Mouse (Mus musculus): ENCODE measurements at regions not wholly inside any gene's neighbourhood (a gene's known extent, or its start where the extent isn't known, plus 50 kb on each side); places are given as distances from the start of the nearest gene placed in this dataset.

DNA sequence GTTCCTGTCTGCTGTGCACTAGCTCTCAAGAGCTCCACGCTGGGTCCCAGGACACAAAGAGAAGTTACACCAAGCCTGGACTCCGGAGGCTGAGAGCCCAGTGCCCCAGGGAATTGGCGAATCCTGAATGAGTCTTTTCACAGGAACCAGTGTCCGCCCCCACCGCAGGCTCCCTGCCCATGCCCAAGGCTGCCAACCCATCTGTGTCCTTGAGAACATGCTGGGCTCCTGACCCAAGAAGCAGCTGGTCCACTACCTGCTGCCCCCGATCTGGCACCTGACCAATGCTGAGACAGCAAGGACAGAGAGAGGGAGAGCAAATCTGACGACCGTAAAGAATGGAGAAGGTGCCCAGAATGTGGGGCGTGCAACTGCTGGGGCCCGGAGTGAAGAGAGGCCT lies 85.2 kb upstream of the Cplx2 start:
- no peak for DNase-seq

GRCm38 (mm10) chr13:54286616-54287015 lies 84.5 kb upstream of the Cplx2 start:
- DNase-seq, result no peak

DNA sequence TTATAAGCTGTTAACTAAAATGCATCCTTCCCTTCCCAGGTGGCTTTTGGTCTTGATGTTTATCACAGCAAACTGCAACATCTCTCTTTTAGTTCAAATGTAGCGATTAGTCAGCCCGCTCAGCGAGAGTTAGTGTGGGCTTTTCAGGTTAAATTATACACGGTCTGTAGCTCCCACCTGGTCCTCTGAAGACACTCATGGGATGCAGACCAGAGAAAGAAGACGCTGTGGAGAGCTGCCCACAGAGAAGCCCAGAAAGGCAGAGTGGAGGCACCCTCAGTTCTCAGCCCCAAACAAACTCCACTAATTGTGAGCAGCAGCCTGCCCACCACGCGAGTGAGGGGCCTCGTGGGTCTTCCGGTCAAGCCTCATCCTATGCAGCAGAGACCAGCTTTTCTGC lies 81.1 kb upstream of the Cplx2 start:
- no peak for DNase-seq

- DNase-seq, result no peak
Observed at GRCm38 (mm10) chr13:54292394-54292793, 78.8 kb upstream of the Cplx2 start.

DNA sequence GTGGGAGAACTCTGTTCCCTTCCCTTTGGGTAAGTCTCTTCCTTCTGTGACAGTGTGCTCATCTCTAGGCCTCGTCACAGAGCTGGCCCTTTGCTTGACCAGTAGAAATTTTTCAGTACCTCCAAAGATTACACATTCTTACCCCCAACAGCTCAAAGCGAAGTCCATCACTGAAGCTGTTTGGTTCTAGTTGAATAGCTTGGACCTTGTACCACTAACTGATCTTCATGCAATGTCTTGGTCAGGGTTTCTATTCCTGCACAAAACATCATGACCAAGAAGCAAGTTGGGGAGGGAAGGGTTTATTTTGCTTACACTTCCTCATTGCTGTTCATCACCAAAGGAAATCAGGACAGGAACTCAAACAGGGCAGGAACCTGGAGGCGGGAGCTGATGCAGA lies 78.1 kb upstream of the Cplx2 start:
- DNase-seq, result no peak

GRCm38 (mm10) chr13:54295475-54296259 lies 75.5 kb upstream of the Cplx2 start:
- no peak for DNase-seq

- DNase-seq, result no peak
Observed at GRCm38 (mm10) chr13:54296260-54296555, 74.9 kb upstream of the Cplx2 start.

- DNase-seq, result no peak
Observed at GRCm38 (mm10) chr13:54298851-54299250, 72.3 kb upstream of the Cplx2 start.

DNA sequence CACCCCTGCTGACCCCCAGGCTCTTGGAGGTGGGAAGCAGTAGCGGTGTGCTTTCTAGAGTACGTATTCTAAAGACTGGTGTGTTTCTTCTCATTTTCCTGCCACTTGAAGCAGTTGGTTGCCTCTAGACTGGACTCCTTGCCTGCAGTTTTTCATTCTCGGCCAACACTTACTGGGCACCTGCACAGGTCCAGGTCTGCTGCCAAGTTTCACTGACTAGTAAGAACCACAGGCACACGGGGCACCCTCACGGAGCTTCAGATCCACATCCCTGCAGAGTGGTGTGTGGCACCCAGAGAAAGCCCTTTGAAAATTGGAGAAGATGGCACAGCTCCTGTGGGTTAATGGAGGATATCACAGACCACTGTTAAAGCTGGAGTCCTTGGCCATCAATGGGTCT lies 71.9 kb upstream of the Cplx2 start:
- no peak for DNase-seq

DNA sequence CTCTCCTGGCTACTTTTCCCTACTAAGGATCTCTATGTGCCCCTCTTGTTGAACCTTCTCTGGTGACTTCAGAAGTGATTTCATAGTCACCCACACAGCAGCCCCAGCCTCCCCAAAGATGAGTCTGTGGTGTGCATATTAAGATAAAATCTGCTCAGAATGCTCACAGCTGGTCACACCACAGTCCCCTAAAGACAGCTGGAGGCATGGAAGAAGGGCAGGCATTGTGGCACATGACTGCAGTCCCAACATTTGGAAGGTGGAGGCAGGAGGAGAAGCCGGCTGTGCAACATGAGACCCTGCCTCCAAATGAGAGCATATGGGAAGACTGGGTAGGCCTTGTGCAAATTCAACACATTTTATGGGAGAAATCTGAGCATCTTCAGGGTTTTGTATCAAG lies 70.0 kb upstream of the Cplx2 start:
- no peak for DNase-seq

DNA sequence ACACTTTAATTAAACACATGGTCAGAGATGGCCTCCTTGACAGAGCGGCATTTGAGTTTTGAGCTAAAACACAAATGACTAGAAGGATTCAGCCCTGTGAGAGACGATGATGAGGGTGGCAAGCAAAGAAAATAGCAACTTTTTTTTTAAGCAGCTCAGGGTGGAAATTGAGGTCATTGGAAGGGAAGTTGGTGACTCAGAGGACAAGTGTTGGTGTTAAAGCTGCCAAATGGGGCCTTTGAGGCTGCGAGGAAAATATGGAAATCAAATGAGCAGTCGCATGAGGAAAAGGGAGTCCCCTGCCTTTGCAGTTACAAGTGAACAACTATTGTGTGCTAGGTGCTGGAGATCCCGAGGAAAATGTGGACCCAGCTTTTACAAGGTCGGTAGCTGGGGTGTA lies 69.5 kb upstream of the Cplx2 start:
- no peak for DNase-seq

DNA sequence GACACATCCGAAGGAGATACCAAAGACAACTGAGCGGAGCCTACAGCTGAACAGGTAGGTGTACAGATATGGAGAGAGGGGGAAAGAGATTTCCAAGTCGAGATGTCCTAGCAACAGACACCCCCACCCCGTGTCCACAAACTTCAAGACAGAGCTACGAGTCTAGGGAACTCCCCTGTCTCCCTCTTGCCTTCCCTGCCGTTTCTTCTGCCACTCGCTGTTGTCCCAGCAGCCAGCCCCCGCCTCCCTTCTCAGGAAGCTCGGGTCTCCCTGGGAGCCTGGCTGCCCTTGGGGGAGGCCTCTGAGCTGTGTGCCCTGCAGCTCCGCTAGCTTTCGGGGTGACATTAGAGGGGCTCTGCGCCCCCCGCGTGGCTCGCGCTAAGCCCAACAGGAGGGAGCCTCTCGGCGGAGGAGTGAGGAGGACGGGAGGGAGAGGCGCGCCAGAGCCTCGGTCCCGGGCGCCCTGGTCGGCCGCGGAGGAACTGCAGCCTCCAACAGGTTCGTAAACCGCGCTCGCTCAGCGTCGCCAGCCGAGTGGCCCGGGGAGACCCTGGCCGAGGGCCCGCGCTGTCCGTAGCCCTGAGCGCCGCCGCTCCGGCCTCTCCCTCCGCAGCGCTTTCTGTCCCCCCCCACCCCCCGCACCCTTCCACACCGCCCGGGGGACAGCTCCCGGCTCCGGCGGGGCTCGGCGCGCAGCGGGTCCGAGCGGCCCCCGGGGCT lies 68.6 kb upstream of the Cplx2 start:
- peak; percentile 71 for DNase-seq

GRCm38 (mm10) chr13:54303071-54303924 lies 67.9 kb upstream of the Cplx2 start:
- DNase-seq, result peak; percentile 91

- DNase-seq, result no peak
Observed at GRCm38 (mm10) chr13:54304251-54304650, 66.9 kb upstream of the Cplx2 start.

GRCm38 (mm10) chr13:54308591-54308990 lies 62.6 kb upstream of the Cplx2 start:
- DNase-seq, result no peak

GRCm38 (mm10) chr13:54309354-54309753 lies 61.8 kb upstream of the Cplx2 start:
- peak; percentile 51 for DNase-seq

GRCm38 (mm10) chr13:54310144-54310543 lies 61.0 kb upstream of the Cplx2 start:
- DNase-seq, result no peak

DNA sequence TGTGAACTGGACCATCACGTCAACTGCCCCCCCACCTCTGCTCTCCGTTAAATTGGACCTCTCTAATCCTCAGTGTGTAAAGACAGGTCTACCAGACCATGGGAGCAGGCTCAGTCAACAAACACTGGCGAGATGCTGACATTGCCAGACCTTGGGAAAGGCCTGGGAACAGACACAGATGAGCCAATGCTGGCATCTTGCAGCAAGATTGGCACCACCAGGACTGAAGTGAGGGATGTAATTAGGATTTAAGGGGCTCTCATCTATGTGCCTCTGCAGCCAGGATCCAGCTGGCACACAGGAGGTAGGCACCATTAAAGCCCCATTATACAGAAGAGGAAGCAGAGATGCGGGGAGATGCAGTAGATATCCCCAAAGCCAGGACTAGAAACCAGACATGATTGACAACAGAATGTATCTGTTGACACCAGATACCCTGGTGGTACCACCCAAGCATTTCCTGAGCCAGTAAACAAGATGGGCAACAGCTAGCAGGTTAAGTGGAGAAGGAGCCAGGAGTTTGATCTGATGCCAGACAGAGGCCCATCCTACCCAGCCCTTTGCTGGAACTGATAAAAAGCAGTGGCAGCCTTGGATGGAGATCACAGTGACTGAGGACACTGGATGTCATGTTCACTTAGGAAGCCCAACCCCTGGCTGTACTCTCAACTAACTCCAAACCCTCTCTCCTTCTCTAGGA lies 59.7 kb upstream of the Cplx2 start:
- no peak for DNase-seq

DNA sequence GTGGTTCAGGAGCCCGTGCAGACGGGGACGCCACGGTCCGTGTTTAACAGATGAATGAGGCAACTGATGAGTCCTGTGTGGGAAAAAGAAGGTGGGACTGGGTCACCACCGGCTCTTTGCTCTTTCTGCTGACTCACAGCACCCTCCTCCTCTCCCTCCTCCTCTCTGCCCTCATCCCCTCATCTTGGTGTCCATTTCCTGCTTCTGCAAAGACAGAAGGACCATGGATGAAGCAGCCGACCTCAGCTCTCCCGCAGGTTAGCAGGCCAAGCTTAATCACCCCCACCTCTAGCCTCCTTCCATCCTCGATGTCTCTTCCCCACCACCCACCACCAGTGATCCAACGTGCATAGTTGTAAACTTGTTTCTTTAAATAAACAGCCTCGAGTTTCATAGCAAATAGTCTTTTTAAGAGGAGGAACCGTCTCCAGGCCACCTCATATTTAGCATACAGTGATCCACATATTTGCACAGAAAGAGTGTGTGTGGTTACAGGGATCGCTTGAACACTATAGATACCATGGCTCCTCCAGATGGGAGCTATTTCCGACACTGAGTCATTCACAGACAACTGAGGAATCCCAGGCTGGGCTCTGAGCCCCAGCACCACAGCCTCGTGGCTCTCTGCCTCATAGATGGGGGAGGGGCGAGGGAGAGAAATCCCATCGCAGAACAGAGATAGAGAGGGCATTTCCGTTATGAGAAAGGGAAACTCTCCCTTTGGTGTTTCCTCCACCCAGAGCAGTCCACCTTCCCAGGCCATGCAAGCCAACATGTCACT lies 58.6 kb upstream of the Cplx2 start:
- peak; percentile 76 for DNase-seq

DNA sequence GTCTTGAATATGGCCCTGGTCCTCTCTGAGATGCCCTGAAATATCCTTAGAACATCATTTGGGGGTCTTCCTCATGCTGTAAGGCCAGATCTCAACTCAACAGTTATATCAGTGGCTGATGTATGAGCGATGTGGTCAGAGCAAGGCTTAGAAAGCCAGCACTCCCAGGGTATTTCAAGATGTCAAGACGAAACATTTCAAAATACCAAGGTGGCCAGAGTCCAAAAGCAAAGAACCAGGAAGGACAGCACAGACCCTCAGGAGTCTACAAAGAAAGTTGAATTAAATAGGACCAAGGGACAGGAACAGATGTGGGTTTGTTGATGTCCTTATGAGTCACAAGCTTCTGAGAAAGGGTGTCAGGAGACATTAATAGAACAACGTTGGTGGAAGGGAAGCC lies 55.8 kb upstream of the Cplx2 start:
- DNase-seq, result no peak

- no peak for DNase-seq
Observed at GRCm38 (mm10) chr13:54316907-54317306, 54.2 kb upstream of the Cplx2 start.

GRCm38 (mm10) chr13:54318161-54318560 lies 53.0 kb upstream of the Cplx2 start:
- peak; percentile 64 for DNase-seq
